Mouse (Mus musculus): ENCODE measurements around the gene Igfn1. TPM values are rescaled to one million over a fixed set of nuclear protein-coding genes. Genes with fewer than 3 reads are reported as not detected.

Gene Igfn1
- total RNA-seq, 2 experiments from 2014 or later, result 0.05 TPM

- no peak for DNase-seq
- intact Hi-C loops (cut with DNase I), result no loop called here
Observed at GRCm38 (mm10) chr1:136010247-136010646, 4.1 kb upstream of the Igfn1 start.

DNA sequence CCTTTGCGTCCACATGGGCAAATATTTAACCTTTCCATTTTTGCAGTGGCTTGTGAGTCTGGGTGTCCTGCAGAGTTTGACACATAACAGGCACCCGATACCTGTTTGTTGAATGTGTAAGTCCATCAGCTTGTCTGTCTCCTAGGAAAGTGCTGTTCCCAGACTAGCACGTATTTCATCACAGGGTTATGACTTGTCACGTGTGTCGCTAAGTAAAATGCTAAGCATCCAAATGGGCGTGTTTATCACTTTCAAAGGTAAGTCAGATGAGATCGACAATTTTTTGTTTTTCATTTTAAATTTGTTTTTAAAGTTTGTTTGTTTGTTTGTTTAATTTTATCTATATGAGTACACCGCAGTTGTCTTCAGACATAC, 2.0 kb upstream of the Igfn1 start:
- intact Hi-C loops (cut with DNase I), result no loop called here
- no peak for DNase-seq

DNA sequence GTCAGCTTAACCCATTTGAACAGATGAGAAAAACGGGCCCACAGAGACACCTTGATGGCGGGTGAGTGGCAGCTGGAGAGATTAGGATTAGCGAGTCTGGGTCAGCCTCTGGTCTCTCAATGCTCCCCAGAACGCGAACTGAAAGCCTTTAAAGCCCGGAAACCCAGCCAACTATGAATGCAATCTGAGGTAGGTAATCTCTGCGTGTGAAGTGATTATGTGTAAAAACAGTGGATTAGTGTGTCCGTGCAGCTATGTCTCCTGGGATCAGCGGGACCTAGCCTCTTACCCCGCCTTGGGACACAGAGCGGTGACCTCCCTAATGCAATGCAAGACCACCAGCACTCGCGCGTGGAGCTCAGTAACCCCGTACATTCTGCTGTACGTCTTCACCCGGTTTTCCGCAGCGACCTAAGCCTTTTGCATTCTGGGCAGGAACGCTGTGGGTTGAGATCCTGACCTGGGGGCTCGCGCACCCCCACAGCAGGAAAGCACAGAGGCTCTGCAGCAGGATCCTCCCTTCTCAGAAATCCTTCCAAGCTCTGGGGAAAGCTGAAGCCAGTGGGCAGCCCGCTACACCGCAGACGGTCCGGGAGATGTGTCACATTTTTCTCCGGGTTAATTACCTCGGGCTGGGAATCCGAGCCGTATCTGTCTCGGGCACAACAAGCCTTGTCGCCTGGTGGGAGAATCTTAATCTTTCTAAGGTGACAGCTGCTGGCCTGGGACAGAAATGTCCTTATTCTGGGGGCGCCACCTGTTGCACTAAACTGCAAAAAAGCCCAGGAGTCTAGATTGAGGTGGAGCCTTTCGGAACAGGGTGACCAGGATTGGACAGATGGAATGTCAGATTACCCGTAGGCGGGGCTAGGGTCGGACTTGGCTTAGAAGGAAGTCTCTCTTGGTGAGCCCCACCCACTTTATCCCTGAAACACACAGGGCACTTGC, 1.3 kb upstream of the Igfn1 start, which contains the start of gene Tmem9:
Gene Tmem9, plus strand, starts transcription at position 940 of the 948 bp plus-strand sequence.
- intact Hi-C loops (cut with DNase I), result no loop called here
- peak; percentile 75 to 77 for DNase-seq

DNA sequence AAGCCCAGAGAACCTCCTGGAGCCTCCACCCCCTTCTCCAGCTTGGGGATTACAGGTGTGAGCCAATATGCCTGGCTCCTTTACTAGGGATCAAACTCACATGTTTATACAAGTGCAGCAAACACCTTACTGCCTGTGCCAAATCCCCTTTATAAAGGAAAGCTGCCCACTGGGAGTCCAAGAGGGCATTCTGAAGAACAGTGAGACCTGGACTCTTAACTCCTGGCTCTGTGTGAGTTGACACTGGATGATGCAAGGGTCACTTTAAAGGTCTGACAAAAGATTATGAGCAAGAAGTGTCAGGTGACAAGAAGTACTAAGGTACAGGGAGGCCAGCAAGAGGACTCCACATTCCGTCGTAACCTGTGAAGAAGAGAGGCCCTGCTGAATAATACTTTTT, 4.7 kb downstream of the Igfn1 start:
- intact Hi-C loops (cut with DNase I), result no loop called here
- DNase-seq, result no peak

GRCm38 (mm10) chr1:135999720-136000287, 6.3 kb downstream of the Igfn1 start:
- DNase-seq, result no peak
- intact Hi-C loops (cut with DNase I), result no loop called here

GRCm38 (mm10) chr1:135997537-135997936, 8.6 kb downstream of the Igfn1 start:
- intact Hi-C loops (cut with DNase I), result no loop called here
- no peak for DNase-seq

DNA sequence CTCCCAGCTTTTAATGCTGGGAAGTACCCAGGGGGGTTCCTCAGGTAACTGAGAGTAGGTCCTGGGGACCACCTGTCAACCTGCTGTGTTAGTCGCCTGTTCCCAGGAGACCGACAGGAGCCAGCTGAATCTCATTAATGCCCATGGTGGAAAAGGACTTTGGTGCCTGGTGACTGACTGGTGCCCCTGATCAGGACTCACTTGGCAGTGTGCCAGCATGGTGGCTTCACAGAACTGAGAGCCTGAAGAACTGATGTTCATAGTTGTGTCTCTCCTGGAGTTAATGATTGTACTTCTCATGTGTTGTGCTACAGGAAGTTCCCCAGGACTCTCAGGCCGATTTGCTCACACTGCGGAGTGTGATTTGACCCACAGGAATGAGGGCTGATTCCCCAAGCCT, 12.7 kb downstream of the Igfn1 start:
- intact Hi-C loops (cut with DNase I), result no loop called here
- peak in 1 of 2 experiments; percentile 4 for DNase-seq

- intact Hi-C loops (cut with DNase I), result no loop called here
- no peak for DNase-seq
Observed at GRCm38 (mm10) chr1:135989876-135990275, 16.3 kb downstream of the Igfn1 start.

- no peak for DNase-seq
- intact Hi-C loops (cut with DNase I), result no loop called here
Observed at GRCm38 (mm10) chr1:135984105-135984504, 22.0 kb downstream of the Igfn1 start.

DNA sequence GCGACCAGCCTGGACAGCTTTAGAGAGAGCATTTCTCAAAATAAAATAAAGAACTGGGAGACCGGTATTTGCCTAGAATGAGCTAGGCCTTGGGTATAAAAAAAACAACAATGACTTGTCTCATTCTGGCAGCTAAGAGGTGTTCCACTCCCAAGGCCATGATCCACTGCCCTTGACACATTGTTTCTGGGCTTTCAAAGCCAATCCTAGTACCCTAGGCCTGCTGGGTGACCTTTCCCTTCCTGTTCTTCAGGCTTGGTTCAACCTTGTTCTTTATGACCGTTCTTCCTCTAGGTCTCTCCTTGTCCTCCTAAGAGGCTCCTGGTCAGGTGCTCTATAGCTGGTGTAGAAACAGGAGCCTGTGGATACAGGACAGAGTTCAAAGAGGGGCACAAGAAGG, 33.6 kb downstream of the Igfn1 start:
- DNase-seq, result no peak
- intact Hi-C loops (cut with DNase I), result no loop called here

GRCm38 (mm10) chr1:135970486-135970885, 35.7 kb downstream of the Igfn1 start:
- DNase-seq, result no peak
- intact Hi-C loops (cut with DNase I), result no loop called here

- no peak for DNase-seq
- intact Hi-C loops (cut with DNase I), result no loop called here
Observed at GRCm38 (mm10) chr1:135967739-135968138, 38.4 kb downstream of the Igfn1 start.

DNA sequence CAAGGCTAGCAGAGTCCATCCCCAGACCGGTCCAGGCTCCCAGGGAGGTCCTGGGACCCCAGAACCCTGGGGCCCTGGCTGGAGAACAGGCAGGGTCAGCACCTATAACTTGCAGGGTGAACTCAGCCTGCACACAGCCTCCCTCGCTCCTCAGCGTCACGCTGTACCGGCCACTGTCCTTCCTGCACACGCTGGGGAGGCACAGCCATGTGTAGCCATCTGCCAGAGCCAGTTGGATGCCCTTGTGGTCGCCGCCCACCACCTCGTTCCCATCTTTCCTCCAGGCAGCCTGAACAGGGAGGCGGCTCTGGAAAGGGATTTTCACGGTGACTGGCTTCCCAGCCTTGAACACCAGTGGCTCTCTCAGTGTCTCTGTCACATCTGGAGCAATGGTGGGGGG, 41.6 kb downstream of the Igfn1 start:
- intact Hi-C loops (cut with DNase I), result no loop called here

GRCm38 (mm10) chr1:135963177-135963576, 43.0 kb downstream of the Igfn1 start:
- intact Hi-C loops (cut with DNase I), result no loop called here
- no peak for DNase-seq

More for the DNA sequence above, 41.6 kb downstream of the Igfn1 start:
- DNase-seq, result no peak

DNA sequence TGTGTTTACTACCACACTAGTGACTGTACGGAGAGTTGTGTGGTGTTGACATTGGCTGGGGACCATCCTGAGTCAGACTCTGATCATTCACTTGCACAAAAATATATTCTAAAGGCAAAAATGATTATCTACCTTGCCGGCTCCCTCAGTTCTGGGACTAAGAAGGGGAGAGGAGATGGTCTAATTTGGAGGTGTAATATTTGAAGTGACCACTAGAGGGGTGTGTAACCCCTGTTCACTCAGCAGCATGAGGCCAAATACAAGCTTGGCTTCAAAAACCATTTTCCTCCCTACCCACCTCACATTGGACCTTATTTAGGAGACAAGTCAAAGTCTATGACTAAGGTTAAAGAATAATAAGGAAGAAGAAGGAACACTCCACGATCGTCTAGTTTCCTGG, 47.7 kb downstream of the Igfn1 start:
- peak; percentile 25 to 50 for DNase-seq
- intact Hi-C loops (cut with DNase I), result no loop called here

DNA sequence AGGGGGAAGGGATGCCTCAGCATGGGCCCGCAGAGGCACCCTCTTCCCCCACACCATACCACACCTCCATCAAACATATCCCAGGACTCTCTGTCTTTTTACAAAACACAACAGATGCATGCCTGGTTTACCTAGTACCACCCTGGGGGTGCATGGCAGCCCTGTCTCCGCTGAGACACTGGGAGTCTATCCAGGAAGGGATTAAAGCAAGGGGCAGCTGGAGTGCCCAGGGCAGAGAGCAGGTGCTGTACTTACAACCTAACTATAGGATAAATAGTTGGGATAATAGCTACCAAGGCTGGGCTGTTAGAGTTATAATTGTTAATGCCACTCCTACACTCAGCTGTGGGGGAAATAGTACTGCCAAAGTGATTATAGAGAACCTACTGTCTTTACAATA, 57.3 kb downstream of the Igfn1 start:
- intact Hi-C loops (cut with DNase I), result no loop called here
- no peak for DNase-seq

- intact Hi-C loops (cut with DNase I), result no loop called here
- no peak for DNase-seq
Observed at GRCm38 (mm10) chr1:135946247-135946646, 59.9 kb downstream of the Igfn1 start.

DNA sequence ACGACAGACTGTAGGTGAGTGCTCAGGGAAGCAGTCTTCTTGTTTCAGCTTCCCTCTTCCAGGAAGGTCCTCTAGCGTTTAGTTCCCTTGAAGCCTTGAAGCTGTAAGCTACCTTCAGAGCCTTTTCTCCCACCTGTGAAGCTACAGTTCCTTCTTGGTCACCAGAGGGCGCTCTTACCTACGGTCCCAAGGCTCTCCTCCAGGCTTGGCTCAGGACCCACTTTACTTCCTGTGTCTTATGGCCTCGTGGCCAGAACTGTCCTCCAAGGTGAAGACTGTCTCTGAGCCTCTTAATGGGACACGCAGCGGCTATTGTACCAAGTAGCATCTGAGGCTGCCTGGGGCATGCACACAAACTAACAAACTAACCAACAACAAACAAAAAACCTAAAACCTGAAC, 60.4 kb downstream of the Igfn1 start:
- peak; percentile 42 to 62 for DNase-seq
- intact Hi-C loops (cut with DNase I), result no loop called here

GRCm38 (mm10) chr1:135944526-135945259, 61.4 kb downstream of the Igfn1 start:
- peak; percentile 88 to 94 for DNase-seq
- intact Hi-C loops (cut with DNase I), result loop anchor here (1.0 to 5.0 kb wide), 2 partner anchors 79 to 132 kb away; no protein-coding TSS in a partner anchor

- no peak for DNase-seq
- intact Hi-C loops (cut with DNase I), result loop anchor here (1.0 to 5.0 kb wide), 2 partner anchors 78 to 131 kb away; no protein-coding TSS in a partner anchor
Observed at GRCm38 (mm10) chr1:135943713-135944112, 62.4 kb downstream of the Igfn1 start.

DNA sequence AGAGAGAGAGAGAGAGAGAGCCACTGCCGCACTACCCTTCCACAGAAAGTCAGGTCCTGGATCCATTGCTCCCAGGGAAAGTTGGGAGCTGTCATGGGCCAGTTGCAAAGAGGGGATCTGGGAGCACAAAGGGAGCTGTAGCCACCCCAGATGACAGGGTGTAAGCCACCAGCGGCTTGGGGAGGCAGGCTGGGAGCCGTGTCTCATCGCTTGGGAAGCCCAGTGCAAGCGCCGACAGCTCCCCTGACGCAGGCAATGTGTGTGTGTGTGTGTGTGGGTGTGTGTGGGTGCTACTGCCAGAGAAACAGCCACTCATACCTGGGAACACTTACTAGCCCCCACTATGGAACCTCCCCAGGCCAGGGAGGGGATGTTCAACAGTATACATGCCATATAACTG, 64.0 kb downstream of the Igfn1 start:
- intact Hi-C loops (cut with DNase I), result loop anchor here (5.0 kb wide), 1 partner anchor 130 kb away; no protein-coding TSS in a partner anchor

More for the DNA sequence above, 64.0 kb downstream of the Igfn1 start:
- DNase-seq, result no peak
